Mouse (Mus musculus) hindbrain, embryonic 10.5 days (tissue): ENCODE measurements around the gene Xrra1. TPM values are rescaled to one million over a fixed set of nuclear protein-coding genes. Genes with fewer than 3 reads are reported as not detected.

Experiments
- DNase-seq: peaks from one replicate; pipeline ENCODE4 v3.0.0-alpha.2; 2017; ENCODE audit warnings: low spot score
- H3K27ac ChIP-seq: fragments of 300-500 bp; sonication (generic); 2 replicates; pipeline ENCODE4 v1.5.1; 2016; ENCODE audit warnings: mild to moderate bottlenecking, moderate library complexity
- H3K27me3 ChIP-seq: fragments of 300-500 bp; sonication (generic); 2 replicates; pipeline ENCODE4 v1.6.1; 2016; ENCODE audit warnings: mild to moderate bottlenecking; ENCODE audit not compliant: poor library complexity, insufficient read depth, severe bottlenecking
- H3K36me3 ChIP-seq: fragments of 300-500 bp; sonication (generic); 2 replicates; pipeline ENCODE4 v1.6.1; 2016; ENCODE audit warnings: mild to moderate bottlenecking, moderate library complexity
- H3K4me1 ChIP-seq: fragments of 300-500 bp; sonication (generic); replicated peaks from 2 replicates; pipeline ENCODE4 v1.6.1; 2016; ENCODE audit warnings: mild to moderate bottlenecking
- H3K4me3 ChIP-seq: fragments of 300-500 bp; sonication (generic); 2 replicates; pipeline ENCODE4 v1.5.1; 2016; ENCODE audit warnings: mild to moderate bottlenecking, moderate library complexity
- H3K9me3 ChIP-seq: fragments of 300-500 bp; sonication (generic); 2 replicates; pipeline ENCODE4 v1.6.1; 2016; ENCODE audit warnings: mild to moderate bottlenecking, moderate library complexity
- WGBS: fragments of 180-500 bp; shearing (Covaris S2); methylation state at CpG from one replicate; pipeline ENCODE4 v1.1.7; 2016; 5-methylcytosine and 5-hydroxymethylcytosine counted together
- polyA plus RNA-seq: library from polyadenylated mRNA; unstranded; fragments of >200 nt; fragmentation: Nextera tagmentation; extraction: Ambion mirVana; gene quantifications from 2 replicates; pipeline ENCODE4 v1.2.1, GENCODE M21; 2016

The Xrra1 gene
- polyA plus RNA-seq, 1 experiment from 2014 or later: 0.68 TPM

DNA sequence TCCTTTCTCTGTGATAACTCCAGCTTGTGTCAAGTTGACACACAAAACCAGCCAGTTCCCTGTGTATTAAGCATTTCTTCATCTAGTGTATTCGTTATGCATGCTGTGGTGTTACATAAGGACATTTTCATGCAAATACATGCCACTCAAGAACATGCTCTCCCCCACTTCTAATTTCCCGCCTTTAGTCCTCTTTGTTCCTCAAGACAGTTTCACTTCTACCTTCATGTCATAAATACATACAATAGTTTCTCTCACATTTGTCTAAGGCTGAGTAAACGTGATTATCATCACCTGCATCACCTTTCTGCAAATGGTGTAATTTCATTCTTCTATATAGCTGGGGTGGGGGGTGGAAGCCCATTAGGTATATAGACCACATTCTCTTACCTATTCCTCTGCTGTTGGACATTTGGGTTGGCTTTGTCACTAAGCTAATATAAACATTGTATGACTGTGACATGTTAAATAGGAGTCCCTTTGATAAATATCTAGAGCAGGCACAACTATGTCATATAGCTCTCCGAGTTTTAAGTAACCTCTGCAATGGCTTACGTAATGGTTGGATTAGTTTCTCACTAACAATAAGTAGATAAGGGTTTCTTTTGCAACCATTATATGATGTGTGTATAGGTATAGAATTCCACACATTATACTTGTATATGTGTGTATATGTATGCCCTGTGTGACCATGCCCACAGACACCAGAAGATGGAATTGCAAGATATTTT is 25.6 kb upstream of the Xrra1 start:
- Histone ChIP-seq H3K27me3 (no peaks in the 10 kb centered on the region), H3K4me3 (no peak overlapping the region), H3K9me3 (no peaks in the 10 kb centered on the region), H3K4me1 (peaks cover 5% of the 10 kb centered on the region), H3K27ac (no peak overlapping the region), H3K36me3 (peaks cover 32% of the 10 kb centered on the region)
- WGBS: 87% methylated on average over 5 of the region's 5 CpGs
- DNase-seq: no peak

DNA sequence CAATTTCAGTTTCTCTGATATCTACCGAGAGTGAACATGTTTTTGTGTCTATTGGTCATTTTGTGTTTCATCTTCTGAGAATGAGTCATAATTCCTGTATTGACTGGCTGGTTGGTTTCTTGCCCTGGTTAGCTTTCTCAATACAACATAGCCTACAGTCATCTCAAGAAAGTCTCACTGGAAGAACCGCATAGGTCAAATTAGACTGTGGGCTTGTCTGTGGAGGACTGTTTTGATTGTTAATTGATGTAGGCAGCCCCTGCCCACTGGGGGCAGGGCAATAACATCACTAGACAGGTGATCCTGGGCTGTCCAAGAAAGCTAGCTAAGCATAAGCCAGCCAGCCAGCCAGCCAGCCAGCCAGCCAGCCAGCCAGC is 25.1 kb upstream of the Xrra1 start:
- DNase-seq: no peak
- Histone ChIP-seq H3K36me3 (peaks cover 38% of the 10 kb centered on the region), H3K27me3 (no peaks in the 10 kb centered on the region), H3K9me3 (no peaks in the 10 kb centered on the region), H3K4me3 (no peak overlapping the region), H3K4me1 (no peaks in the 10 kb centered on the region), H3K27ac (no peak overlapping the region)
- WGBS: 88% methylated on average over 2 of the region's 2 CpGs

DNA sequence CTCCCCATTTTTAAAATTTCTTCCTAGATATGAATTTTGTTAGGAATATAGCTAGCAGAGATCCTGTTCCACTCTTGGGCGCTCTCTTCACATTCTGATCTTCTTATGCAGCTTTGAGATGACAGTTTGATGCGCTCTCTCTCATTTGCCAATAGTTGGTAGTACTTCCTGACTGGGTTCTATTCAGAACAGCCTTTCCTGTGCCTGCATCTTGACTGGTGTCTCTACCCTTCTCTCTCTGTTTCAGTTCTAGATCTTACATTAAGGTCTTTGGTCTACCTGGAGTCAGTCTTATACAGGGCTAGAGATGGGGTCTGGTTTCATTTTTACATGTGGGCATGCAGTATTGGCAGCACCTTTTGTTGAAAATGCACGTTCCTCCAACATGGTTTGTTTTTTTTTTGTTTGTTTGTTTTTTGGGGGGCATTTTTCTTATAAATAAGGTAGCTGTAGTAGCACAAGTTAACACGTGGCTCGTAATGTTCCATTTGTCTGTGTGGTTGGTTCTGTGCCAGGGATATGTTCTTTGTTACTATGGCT is 24.5 kb upstream of the Xrra1 start:
- Histone ChIP-seq H3K4me1 (no peaks in the 10 kb centered on the region), H3K27me3 (no peaks in the 10 kb centered on the region), H3K36me3 (peaks cover 43% of the 10 kb centered on the region), H3K9me3 (no peaks in the 10 kb centered on the region), H3K4me3 (no peak overlapping the region), H3K27ac (no peak overlapping the region)
- no peak for DNase-seq
- 90% methylated on average over 5 of the region's 5 CpGs for WGBS

DNA sequence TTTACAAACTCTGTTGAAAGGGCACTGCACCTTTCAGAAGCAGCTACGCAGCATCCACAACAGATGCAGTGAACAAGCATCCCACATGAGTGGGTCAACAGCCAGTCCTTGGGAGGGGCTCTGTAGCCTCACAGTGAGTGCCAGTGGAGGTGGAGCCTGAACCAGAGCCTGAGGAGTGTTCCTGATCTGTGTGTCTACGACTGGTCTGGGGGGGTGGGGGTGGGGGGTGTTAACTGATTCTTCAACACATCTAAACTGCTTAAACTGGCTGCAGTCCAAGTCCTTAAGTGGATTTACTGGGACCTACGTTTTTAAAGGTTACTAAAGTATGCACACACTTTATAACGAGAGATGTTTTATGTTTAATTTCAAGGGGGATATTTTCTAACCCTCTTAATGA is 22.1 kb upstream of the Xrra1 start:
- Histone ChIP-seq H3K4me1 (no peaks in the 10 kb centered on the region), H3K9me3 (no peaks in the 10 kb centered on the region), H3K4me3 (no peak overlapping the region), H3K27me3 (no peaks in the 10 kb centered on the region), H3K27ac (no peak overlapping the region), H3K36me3 (peaks cover 67% of the 10 kb centered on the region)
- 80% methylated on average over 4 of the region's 4 CpGs for WGBS
- DNase-seq: no peak

DNA sequence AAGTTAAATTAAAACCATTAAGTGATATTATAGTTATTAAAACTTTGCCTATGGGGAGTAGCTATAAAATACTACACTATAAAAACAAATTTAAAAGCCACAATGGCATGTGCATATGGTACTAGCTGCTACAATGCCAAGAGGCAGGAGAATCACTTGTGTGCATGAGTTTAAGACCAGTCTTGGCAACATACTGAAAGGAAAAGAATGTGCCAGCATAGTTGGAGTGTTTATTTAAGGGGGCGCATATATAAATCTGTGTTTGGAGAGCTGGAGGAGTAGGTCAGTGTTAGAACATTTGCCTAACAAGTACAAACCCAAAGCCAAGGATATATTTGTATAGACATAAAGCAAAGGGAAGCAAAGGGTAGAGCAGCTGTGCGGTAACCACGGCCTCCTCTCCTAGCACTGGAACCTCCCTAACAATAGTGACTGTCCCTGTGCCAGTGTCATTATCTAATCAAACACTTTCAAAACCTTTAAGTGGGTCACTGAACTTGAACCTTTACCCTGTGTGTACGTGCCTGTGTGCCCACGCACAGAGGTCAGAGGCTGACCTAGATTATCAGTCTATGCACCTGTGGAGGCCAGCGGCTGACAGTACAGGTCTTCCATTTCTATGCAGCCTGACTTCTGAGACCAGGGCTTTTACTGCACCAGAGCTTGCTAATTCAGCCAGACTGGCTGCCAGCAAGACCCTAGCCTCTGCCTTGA is 21.4 kb upstream of the Xrra1 start:
- H3K9me3 ChIP-seq: no peaks in the 10 kb centered on the region
- H3K4me3 ChIP-seq: no peak overlapping the region
- no peaks in the 10 kb centered on the region for H3K27me3 ChIP-seq
- no peak for DNase-seq
- peaks cover 75% of the 10 kb centered on the region for H3K36me3 ChIP-seq
- H3K27ac ChIP-seq: no peak overlapping the region
- 90% methylated on average over 6 of the region's 6 CpGs for WGBS
- no peaks in the 10 kb centered on the region for H3K4me1 ChIP-seq

DNA sequence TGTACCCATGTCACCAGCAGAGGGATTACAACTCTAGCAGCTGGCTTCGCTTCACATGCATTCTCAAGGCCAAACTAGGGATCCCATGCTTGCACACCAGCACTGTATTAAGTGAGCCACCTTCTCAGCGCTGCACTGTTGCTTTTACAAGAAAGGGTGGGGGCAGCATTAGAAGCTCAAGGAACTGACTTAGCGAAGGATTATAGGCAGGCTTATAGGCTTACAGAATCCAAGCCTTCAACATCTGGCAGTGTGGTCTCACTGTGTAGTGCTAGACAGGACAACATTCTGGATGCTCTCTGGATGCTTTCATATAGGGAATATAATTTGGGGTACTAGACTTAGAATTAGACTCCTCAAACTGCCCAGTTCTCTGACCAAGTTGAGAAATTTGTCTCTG is 20.7 kb upstream of the Xrra1 start:
- Histone ChIP-seq H3K9me3 (no peaks in the 10 kb centered on the region), H3K4me1 (no peaks in the 10 kb centered on the region), H3K27me3 (no peaks in the 10 kb centered on the region), H3K36me3 (peaks cover 82% of the 10 kb centered on the region), H3K27ac (no peak overlapping the region), H3K4me3 (no peak overlapping the region)
- no peak for DNase-seq
- WGBS: 95% methylated on average over 3 of the region's 3 CpGs

GRCm38 (mm10) chr7:99845533-99846236 is 13.2 kb upstream of the Xrra1 start:
- peaks cover 89% of the 10 kb centered on the region for H3K36me3 ChIP-seq
- 96% methylated on average over 8 of the region's 8 CpGs for WGBS
- no peak for DNase-seq

DNA sequence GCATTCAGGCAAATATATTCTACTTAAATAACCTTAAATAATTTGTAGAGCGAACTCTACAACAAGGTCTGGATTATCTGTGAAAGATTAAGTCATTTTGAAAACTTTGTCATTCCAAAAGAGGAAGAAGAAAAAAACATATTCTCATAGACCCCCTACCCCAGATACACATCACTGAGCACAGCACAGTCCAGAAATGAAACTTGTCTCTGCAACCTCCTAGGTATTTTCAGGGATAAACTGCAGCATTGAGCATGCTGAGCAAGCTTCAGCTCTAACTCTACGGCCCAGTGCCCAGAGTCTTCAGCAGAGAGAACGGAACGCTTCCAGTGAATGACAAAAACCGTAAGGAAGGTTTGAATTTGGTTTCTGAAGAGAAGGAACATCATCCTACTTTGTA is 8.4 kb upstream of the Xrra1 start:
- WGBS: 89% methylated on average over 5 of the region's 5 CpGs
- no peak for DNase-seq
- H3K9me3 ChIP-seq: no peaks in the 10 kb centered on the region
- no peaks in the 10 kb centered on the region for H3K27me3 ChIP-seq
- no peak overlapping the region for H3K4me3 ChIP-seq
- no peak overlapping the region for H3K27ac ChIP-seq
- H3K4me1 ChIP-seq: peaks cover 8% of the 10 kb centered on the region
- H3K36me3 ChIP-seq: peaks cover 82% of the 10 kb centered on the region

More at GRCm38 (mm10) chr7:99845533-99846236, 13.2 kb upstream of the Xrra1 start:
- Histone ChIP-seq H3K9me3 (no peaks in the 10 kb centered on the region), H3K27me3 (no peaks in the 10 kb centered on the region), H3K4me3 (no peak overlapping the region), H3K27ac (no peak overlapping the region), H3K4me1 (no peaks in the 10 kb centered on the region)

- H3K4me3 ChIP-seq: no peak overlapping the region
- peaks cover 82% of the 10 kb centered on the region for H3K36me3 ChIP-seq
- no peak overlapping the region for H3K27ac ChIP-seq
- H3K4me1 ChIP-seq: peaks cover 8% of the 10 kb centered on the region
- DNase-seq: no peak
- H3K27me3 ChIP-seq: no peaks in the 10 kb centered on the region
- H3K9me3 ChIP-seq: no peaks in the 10 kb centered on the region
- 74% methylated on average over 1 of the region's 1 CpGs for WGBS
Measured at GRCm38 (mm10) chr7:99851121-99851520, 7.8 kb upstream of the Xrra1 start.

DNA sequence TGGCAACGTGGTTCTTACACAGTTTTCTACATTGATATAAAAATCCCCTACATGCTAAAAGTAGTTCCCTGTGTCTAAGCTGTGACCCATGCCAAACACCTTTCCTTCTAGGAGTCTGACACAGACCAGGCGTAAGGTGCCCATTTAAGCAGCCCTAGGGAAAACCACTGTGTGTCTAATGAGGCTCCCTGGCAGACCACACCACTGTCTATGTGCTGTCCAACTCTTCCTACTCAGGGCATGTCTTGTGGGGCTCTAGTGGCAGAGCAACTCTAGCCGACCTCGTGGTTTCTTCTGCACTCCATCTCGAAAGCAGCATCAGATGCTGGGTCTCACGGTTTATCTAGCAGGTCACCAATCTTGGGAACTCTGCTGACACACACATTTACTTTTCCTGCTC is 7.3 kb upstream of the Xrra1 start:
- Histone ChIP-seq H3K4me3 (no peak overlapping the region), H3K27me3 (no peaks in the 10 kb centered on the region), H3K9me3 (no peaks in the 10 kb centered on the region), H3K27ac (no peak overlapping the region), H3K36me3 (peaks cover 82% of the 10 kb centered on the region), H3K4me1 (peaks cover 13% of the 10 kb centered on the region)
- no peak for DNase-seq
- 89% methylated on average over 6 of the region's 6 CpGs for whole genome bisulfite sequencing

DNA sequence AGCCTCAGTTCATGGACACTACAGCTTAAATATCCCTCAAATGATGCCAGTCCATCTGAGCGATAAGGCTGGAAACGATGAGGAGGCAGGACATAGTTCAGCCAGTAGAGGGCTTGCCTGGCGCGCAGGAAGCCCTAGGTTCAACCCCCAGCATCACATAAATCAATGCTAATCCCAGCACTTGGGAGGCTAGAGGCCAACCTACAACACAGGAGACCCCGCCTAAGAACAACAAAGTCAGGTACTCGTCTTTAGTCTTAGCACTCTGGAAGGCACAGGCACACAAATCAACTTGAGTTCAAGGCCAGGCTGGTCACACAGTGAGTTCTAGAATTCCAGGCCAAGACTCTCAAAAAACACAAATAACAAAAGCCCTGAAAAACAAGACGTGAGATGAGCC is 5.6 kb upstream of the Xrra1 start:
- Histone ChIP-seq H3K4me3 (no peak overlapping the region), H3K36me3 (peaks cover 69% of the 10 kb centered on the region), H3K27me3 (no peaks in the 10 kb centered on the region), H3K4me1 (peaks cover 27% of the 10 kb centered on the region), H3K27ac (no peak overlapping the region), H3K9me3 (no peaks in the 10 kb centered on the region)
- WGBS: 89% methylated on average over 7 of the region's 7 CpGs
- DNase-seq: no peak

DNA sequence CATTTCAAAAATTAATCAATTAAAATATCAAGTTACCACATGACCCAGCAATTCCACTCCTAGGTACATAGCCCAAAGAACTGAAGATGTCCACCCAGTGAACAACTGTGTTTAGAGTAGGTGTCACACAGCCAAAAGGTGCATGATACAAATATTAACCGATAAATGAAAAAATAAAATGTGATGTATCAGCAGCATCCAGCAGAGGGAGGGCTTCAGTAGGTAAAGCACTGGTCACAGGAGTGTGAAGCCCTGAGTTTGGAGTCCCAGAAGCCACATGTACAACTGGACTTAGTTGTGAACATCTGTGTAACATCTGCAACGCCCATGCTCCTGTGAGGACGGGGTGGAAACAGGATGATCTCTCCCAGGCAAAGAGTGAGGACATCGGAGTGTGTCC is 4.6 kb upstream of the Xrra1 start:
- H3K27me3 ChIP-seq: no peaks in the 10 kb centered on the region
- no peak overlapping the region for H3K27ac ChIP-seq
- peaks cover 60% of the 10 kb centered on the region for H3K36me3 ChIP-seq
- no peak for DNase-seq
- no peaks in the 10 kb centered on the region for H3K9me3 ChIP-seq
- peaks cover 32% of the 10 kb centered on the region for H3K4me1 ChIP-seq
- WGBS: 92% methylated on average over 4 of the region's 4 CpGs
- H3K4me3 ChIP-seq: no peak overlapping the region
